Mouse (Mus musculus) intestine, embryonic 14.5 days (tissue): Measurements from ENCODE around the gene Ccdc47. TPM values are rescaled to one million over a fixed set of nuclear protein-coding genes. Genes with fewer than 3 reads are reported as not detected.

Experiments used
- ATAC-seq: fragments of 200-750 bp; cut with Nextera tagmentation; replicated peaks from 2 replicates; pipeline ENCODE4 v1.8.0; 2017; ENCODE audit warnings: low read depth, moderate number of reproducible peaks, moderate TSS enrichment, moderate library complexity; ENCODE audit not compliant: low FRiP score, low TSS enrichment
- DNase-seq: peaks from one replicate; pipeline ENCODE4 v3.0.0-alpha.2; 2018; ENCODE audit warnings: low spot score
- H3K27ac ChIP-seq: fragments of 300-500 bp; sonication (generic); 2 replicates; pipeline ENCODE4 v1.5.1; 2014; ENCODE audit warnings: low read depth, mild to moderate bottlenecking, control low read depth
- H3K27me3 ChIP-seq: fragments of 300-500 bp; sonication (generic); replicated peaks from 2 replicates; pipeline ENCODE4 v1.6.1; 2014; ENCODE audit warnings: low read length, control low read depth; ENCODE audit not compliant: control insufficient read depth, insufficient read depth
- H3K36me3 ChIP-seq: fragments of 300-500 bp; sonication (generic); 2 replicates; pipeline ENCODE4 v1.6.1; 2014; ENCODE audit warnings: low read length, control low read depth; ENCODE audit not compliant: control insufficient read depth, insufficient read depth
- H3K4me1 ChIP-seq: fragments of 300-500 bp; sonication (generic); replicated peaks from 2 replicates; pipeline ENCODE4 v1.6.1; 2014; ENCODE audit warnings: low read length, control low read depth, mixed read lengths; ENCODE audit not compliant: control insufficient read depth, insufficient read depth
- H3K4me2 ChIP-seq: fragments of 300-500 bp; sonication (generic); 2 replicates; pipeline ENCODE4 v1.6.1; 2014; ENCODE audit warnings: low read length
- H3K4me3 ChIP-seq: fragments of 300-500 bp; sonication (generic); 2 replicates; pipeline ENCODE4 v1.5.1; 2014; ENCODE audit warnings: low read depth, low read length, control low read depth, mixed read lengths
- H3K9ac ChIP-seq: fragments of 300-500 bp; sonication (generic); 2 replicates; pipeline ENCODE4 v1.6.1; 2014; ENCODE audit warnings: mild to moderate bottlenecking, low read length
- H3K9me3 ChIP-seq: fragments of 300-500 bp; sonication (generic); 2 replicates; pipeline ENCODE4 v1.6.1; 2016; ENCODE audit warnings: low read length, control low read depth; ENCODE audit not compliant: control insufficient read depth
- WGBS: fragments of 180-500 bp; shearing (Covaris S2); extraction: QIAGEN DNeasy Blood & Tissue Kit; methylation state at CpG from one replicate; pipeline ENCODE4 v1.1.7; 2014; 5-methylcytosine and 5-hydroxymethylcytosine counted together
- polyA plus RNA-seq: library from polyadenylated mRNA; unstranded; fragments of >200 nt; fragmentation: Nextera tagmentation; extraction: Ambion mirVana; gene quantifications from 2 replicates; pipeline ENCODE4 v1.2.1, GENCODE M21; 2014

Gene Ccdc47
- polyA plus RNA-seq, 1 experiment from 2014 or later, result 64.4 TPM

DNA sequence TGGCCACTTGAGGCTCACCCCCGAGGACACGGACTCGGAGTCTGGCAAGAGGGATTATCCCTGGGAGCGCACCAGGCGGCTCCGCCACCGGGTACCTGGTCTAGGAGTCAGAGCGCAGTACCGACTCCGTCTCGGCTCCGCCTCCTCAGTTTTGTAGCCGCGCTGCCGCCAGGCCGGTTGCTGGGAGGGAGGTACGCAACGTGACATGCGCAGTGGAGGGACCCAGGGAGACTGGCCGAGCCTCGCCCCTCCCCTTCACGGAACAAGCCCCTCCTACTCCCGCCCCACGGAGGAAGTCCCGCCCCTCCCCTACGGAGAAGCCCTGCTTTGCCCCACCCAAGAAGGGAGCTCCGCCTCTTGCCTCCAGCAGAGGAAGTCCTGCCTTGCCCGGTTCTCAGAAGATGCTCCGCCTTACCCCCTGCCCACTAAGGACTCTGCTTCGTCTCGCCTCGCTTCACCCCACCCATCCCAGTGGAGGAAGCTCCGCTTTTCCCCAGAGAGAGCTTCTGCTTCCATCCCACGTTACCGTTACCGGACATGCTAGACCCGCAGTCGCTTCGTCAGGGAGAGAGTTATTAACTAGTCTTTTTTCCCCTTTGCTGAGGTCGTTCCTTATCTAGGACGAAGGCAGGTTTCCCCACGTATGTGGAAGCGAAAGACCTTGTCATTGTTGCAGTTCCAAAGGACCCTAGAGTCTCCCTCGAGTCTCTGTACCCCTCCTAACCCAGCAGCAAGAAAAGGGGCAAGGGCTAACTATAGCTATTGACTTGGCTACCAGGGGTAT lies 22.6 kb downstream of the Ccdc47 start:
- ATAC-seq (peak; percentile 96), DNase-seq (peak; percentile 99)
- Histone ChIP-seq H3K4me2 (peak overlapping the region; percentile 61), H3K4me3 (peak overlapping the region; percentile 78), H3K9ac (peak overlapping the region; percentile 64), H3K36me3 (peaks cover 23% of the 10 kb centered on the region), H3K4me1 (peaks cover 5% of the 10 kb centered on the region), H3K27me3 (no peaks in the 10 kb centered on the region), H3K9me3 (no peaks in the 10 kb centered on the region), H3K27ac (peak overlapping the region; percentile 81)
- WGBS, result under 1% methylated on average over 43 of the region's 44 CpGs

DNA sequence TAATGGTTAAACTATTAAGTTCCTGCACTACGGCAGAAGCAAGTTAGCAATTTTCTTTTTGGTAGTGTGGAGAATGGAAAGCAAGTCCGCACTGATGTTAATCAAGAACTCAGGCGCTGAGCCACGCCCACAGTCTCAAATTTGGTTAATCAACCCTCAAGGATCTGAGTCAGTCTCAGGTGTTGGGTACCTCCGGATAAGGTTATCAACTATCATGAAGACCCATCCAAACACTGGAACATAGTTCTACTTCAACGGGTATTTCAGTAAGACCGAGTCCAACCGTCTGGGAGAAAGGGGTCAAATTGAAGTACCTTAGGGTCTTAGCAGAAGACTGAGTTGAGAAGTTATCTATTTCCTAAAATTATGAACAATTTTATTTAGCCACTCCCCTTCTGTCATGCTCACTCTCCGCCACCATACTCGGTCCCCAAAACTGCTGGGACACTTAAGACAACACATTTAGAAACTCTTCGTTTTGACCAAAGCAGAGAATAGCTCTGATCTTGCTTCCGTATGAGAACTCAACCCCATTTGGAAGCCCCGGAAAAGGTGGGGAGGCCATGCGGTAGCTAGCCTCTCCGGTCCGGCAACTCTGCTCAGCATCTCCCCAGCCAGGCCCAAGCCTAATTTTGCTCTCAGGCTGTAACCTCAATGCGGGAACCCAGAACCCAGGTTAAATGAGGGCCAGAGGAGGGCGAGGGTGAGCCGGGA lies 23.3 kb downstream of the Ccdc47 start:
- no peaks in the 10 kb centered on the region for H3K27me3 ChIP-seq
- peak overlapping the region; percentile 64 for H3K9ac ChIP-seq
- H3K4me3 ChIP-seq, result peak overlapping the region; percentile 78
- peaks cover 16% of the 10 kb centered on the region for H3K36me3 ChIP-seq
- H3K4me2 ChIP-seq, result peak overlapping the region; percentile 61
- ATAC-seq (no peak; the same call in 1 of the 2 replicates), DNase-seq (no peak)
- peak overlapping the region; percentile 77 for H3K27ac ChIP-seq
- 9% methylated on average over 19 of the region's 19 CpGs for WGBS
- H3K9me3 ChIP-seq, result no peaks in the 10 kb centered on the region
- peaks cover 5% of the 10 kb centered on the region for H3K4me1 ChIP-seq

DNA sequence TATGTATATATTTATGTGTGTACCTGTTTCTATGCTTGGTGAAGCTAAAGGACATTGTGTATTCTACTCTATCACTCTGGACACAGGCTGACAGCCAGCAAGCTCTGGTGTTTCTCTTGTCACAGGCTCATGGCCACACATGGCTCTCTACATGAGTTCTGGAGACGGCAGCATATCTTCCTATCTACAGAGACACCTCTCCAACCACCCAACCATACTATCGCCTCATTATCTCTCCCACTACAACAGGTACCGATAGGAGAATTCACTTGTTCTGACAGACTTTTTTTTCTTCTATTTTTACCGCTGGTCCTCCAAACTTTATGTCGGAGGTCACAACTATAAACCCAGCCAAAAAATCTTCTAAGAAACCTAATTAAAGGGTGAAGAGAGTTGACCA lies 23.9 kb downstream of the Ccdc47 start:
- DNase-seq (no peak), ATAC-seq (no peak)
- no peaks in the 10 kb centered on the region for H3K27me3 ChIP-seq
- peak overlapping the region; percentile 61 for H3K4me2 ChIP-seq
- 0 out of 2 replicates have a peak, but pooled peaks cover 10% of the 10 kb centered on the region for H3K36me3 ChIP-seq
- peak overlapping the region; percentile 64; the same call in 1 of the 2 replicates for H3K9ac ChIP-seq
- no peak overlapping the region for H3K27ac ChIP-seq
- no peaks in the 10 kb centered on the region for H3K9me3 ChIP-seq
- H3K4me3 ChIP-seq, result peak overlapping the region; percentile 78
- WGBS, result 80% methylated on average over 5 of the region's 5 CpGs
- peaks cover 5% of the 10 kb centered on the region for H3K4me1 ChIP-seq

DNA sequence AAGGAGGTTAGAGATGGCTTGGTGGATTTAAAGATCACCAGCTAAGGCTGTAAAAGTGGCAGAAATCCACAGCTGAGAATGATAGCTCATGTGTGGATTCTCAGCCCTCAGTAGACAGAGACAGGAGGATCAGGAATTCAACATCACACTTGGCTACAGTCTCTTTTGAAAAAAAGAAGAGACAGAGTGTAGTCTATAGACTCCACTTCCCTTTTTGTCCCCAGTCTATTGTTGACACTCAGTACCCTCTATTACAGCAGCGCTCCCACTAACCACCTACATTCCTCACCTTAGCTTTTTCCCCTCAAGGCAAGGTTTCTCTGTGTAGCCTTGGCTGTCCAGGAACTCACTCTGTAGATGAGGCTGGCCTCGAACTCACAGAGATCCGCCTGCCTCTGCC lies 24.4 kb downstream of the Ccdc47 start:
- Histone ChIP-seq H3K9ac (no peak overlapping the region), H3K9me3 (no peaks in the 10 kb centered on the region), H3K4me2 (no peak overlapping the region), H3K4me3 (no peak overlapping the region), H3K36me3 (0 out of 2 replicates have a peak, but pooled peaks cover 9% of the 10 kb centered on the region), H3K27me3 (no peaks in the 10 kb centered on the region), H3K4me1 (peaks cover 5% of the 10 kb centered on the region), H3K27ac (no peak overlapping the region)
- DNase-seq (no peak), ATAC-seq (no peak)
- 96% methylated on average over 3 of the region's 3 CpGs for WGBS

DNA sequence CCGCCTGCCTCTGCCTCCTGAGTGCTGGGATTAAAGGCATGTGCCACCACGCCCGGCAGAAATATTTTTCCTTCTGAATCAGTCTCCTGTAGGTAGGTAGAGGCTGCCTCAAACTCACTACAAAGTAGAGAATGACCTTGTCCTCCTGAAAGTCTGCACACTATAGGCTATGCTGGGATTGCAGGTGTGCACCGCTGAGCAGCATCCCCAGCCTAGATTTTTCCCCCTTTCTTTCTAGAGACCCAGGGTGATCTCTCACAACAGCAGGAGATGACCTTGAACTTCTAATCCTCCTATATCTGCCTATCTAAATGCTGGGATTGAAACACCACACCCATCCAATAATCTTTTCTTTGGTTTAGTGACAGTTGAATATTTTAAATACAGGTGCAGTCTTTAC lies 28.8 kb downstream of the Ccdc47 start:
- no peak overlapping the region for H3K4me2 ChIP-seq
- H3K36me3 ChIP-seq, result 0 out of 2 replicates have a peak, but pooled peaks cover 15% of the 10 kb centered on the region
- H3K4me1 ChIP-seq, result peaks cover 1% of the 10 kb centered on the region; the same call in 1 of the 2 replicates
- no peak for ATAC-seq
- 97% methylated on average over 4 of the region's 4 CpGs for WGBS
- H3K4me3 ChIP-seq, result no peak overlapping the region
- H3K9ac ChIP-seq, result no peak overlapping the region
- no peaks in the 10 kb centered on the region for H3K9me3 ChIP-seq
- no peaks in the 10 kb centered on the region for H3K27me3 ChIP-seq
- DNase-seq, result no peak
- no peak overlapping the region for H3K27ac ChIP-seq

DNA sequence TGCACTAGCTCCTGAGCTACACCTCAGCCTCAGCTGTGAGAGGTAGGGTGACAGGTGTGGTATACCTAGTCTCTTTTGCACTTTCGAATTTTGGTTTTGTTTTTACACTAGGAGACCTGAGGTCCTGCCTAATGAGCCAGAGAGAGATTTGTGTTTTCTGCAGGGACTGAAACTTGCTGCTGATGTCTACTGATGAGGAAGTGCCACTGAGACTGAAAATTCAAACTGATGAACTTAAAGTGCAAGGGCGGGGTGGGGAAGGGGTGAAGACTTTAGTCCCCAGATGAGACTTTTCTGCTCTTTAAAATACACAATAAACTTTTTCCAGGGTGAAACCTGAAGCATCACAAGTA lies 35.7 kb downstream of the Ccdc47 start:
- DNase-seq, result no peak
- Histone ChIP-seq H3K4me3 (no peak overlapping the region), H3K9ac (no peak overlapping the region), H3K4me2 (no peak overlapping the region), H3K36me3 (0 out of 2 replicates have a peak, but pooled peaks cover 4% of the 10 kb centered on the region), H3K27ac (no peak overlapping the region), H3K9me3 (no peaks in the 10 kb centered on the region), H3K27me3 (no peaks in the 10 kb centered on the region), H3K4me1 (no peaks in the 10 kb centered on the region)
- ATAC-seq, result no peak
- 94% methylated on average over 2 of the region's 2 CpGs for WGBS

DNA sequence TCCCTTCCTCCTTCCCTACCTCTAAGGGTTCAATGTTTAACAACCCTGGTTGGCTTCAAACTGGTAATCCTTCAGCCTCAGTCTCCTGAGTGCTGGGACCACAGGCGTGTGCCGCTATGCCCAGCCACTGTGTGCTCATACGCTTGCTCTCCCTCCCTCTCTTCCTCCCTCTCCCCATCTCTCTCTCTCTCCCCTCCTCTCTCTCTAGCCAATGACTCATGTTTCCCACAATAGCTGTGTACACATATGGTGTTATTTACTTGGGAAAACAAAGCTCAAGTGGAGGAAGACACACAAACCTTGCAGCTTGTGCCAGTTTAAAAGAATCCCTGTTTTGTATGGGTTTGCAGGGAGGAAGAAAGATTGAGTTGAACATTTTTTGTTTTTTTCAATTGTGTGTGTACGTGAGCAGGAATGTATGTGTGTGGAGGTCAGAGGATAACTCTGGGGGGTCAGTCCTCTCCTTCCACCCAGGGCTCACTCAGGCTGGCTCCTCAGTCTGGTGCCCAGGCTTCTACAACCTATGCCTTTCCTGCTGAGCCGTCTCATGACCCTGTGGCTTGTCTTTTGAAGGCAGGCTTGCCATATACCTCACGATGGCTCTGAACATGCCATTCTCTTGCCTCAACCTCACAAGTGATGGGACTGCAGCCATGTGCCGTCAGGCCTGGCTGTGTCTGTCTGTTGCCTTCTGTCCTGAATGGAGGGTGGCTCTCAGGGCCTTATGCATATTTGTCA lies 36.3 kb downstream of the Ccdc47 start:
- ATAC-seq, result no peak
- DNase-seq, result no peak
- Histone ChIP-seq H3K27me3 (no peaks in the 10 kb centered on the region), H3K9me3 (no peaks in the 10 kb centered on the region), H3K4me3 (no peak overlapping the region), H3K4me1 (no peaks in the 10 kb centered on the region), H3K36me3 (no peaks in the 10 kb centered on the region), H3K4me2 (no peak overlapping the region), H3K9ac (no peak overlapping the region), H3K27ac (no peak overlapping the region)
- WGBS, result 67% methylated on average over 7 of the region's 7 CpGs

DNA sequence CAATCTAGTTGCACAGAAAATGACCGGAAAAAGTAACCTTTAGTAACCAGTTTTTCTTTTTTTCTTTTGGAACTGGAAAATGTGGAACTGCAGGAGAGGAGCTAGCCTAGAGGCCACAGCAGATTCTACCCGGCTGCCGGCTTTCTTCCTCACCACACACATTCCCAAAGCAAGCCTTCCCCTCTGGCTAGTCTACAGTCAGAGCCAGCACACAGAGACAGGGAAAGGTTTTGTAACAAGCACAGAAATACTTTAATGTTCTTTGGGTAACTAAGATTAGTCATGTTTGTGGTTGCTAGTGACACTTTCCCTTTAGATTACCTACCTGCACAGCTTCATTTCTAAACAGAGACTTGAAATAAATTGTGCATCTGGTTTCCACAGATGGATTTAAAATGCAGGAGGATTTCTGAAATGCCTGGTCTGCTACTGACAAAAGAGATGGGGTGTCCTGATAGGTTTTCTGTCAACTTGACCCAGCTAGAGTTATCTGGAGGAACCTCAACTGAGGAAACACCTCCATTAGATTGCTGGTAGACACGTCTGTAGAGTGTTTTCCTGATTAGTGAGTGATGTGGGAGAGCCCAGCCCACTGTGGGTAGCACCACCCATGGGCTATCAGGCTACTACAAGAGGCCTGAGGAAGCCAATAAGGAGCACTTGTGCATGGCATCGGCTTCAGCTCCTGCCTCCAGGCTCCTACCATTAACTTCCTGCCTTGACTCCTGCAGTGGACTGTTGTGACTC lies 37.9 kb downstream of the Ccdc47 start:
- H3K4me2 ChIP-seq, result no peak overlapping the region
- H3K4me3 ChIP-seq, result no peak overlapping the region
- H3K27ac ChIP-seq, result no peak overlapping the region
- H3K27me3 ChIP-seq, result no peaks in the 10 kb centered on the region
- no peaks in the 10 kb centered on the region for H3K4me1 ChIP-seq
- no peak for DNase-seq
- no peaks in the 10 kb centered on the region for H3K9me3 ChIP-seq
- H3K36me3 ChIP-seq, result no peaks in the 10 kb centered on the region
- no peak overlapping the region for H3K9ac ChIP-seq
- 73% methylated on average over 5 of the region's 5 CpGs for WGBS
- ATAC-seq, result no peak
